Mouse (Mus musculus): ENCODE results near the gene Olfr901.
"Not testable (repeated sequence)": the region's sequence is repeated elsewhere in the genome, so short reads cannot be mapped to it uniquely, and the experiment has no call there.

The Olfr901 gene

DNA sequence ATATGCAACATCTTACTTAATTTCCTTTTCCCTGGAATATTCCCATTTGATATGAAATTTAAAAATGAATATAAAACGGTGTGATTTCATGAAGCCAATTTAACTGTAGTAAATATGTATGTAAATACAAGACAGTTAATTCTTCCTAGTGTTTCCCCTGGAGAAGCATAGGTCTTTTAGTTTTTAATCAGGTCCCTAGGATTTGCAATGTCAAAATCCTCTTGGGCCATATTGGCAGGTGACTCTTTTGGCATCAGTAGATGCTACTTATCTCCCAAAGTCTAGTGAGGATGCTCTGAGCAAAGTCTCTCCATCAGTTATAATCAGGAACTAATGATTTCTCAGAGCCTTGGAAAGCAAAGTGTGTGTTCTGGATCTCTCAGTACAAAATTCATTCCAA, at the start of gene Olfr901:
TSS of gene Olfr901 (plus strand) at position 301 of the 400 bp plus-strand sequence.
- DNase-seq (ENCODE audit: extremely low read depth, insufficient read length, low spot score) = no peak

DNA sequence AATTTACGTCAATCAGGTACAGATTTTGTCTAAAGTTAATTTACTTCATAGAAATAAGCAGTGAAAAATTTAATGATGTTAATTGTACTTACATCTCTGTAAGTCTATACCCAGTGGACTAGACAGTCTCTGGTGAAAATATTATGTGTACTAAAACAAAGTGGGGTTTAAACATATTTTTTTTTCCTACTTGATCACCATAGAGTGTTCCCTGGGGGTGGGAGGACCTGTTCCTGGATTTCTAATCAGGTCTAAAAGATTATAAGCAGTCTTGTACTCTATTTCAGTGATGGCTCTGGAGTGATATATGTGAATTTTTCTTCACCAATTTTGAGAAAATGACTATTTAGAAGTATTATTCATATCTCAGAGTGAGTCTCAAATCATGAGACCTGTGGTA, 27.9 kb upstream of the Olfr901 start, which contains the start of gene Olfr147:
TSS of gene Olfr147 (plus strand) at position 301 of the 400 bp plus-strand sequence.
- DNase-seq (ENCODE audit: extremely low read depth, insufficient read length, low spot score) = no peak

DNA sequence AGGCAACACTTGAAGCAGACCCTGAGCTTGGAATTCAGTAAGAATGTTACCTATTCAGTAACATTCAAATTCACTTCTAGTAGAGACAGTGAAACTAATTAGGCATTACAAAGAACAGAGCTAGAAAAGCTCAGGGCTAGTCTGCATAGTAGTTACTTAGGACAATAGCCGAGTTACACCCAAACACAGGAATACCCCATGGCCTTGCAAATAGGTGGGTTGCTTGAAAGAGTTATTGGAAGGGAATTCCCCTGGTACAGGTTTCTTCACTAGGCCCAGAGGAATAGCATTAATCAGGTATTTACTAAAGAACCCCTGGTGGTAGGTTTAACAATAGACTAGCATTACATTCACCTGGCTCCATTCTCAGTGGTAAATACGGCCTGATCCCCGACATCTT, 21.8 kb upstream of the Olfr901 start:
- DNase-seq (ENCODE audit: extremely low read depth, insufficient read length, low spot score) = not testable (repeated sequence)

DNA sequence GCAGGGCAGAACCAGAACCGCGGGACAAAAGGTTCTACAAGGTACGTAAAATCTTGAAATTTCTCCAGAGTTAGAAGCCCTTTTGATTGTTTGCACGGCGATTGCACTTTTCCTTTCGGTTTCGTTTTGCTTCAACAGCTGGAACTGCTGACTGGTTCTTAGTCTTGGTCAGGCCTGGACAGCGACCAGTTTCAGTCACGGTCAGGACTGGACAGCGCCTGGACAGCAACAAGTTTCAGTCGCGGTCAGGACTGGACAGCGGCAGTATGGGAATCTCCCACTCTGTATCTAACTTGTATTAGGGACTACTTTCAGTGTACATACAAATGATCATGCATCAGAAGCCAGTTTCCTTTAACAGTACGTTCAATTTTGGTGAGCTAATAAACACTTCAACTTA, 15.8 kb upstream of the Olfr901 start:
- not testable (repeated sequence) for DNase-seq (ENCODE audit: extremely low read depth, insufficient read length, low spot score)

DNA sequence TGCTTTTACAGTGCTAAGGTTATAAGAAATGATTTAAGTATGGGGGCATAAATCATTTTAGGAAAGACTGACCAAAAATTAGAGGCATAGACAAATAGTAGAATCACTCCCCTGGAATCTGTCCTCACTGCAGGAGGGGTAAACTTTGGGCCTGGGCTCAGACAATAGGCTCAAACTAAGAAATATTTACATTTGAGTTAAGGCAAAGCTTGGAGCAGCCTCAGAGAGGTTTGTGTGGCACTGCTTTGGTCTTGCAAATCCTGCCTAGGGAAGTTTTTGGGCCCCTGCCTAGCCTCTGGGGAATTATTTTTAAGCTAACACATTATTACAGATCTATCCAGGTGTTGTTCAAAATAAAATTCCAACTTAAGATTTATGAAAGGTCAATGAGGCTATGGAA, 5.5 kb upstream of the Olfr901 start:
- DNase-seq (ENCODE audit: extremely low read depth, insufficient read length, low spot score) = no peak

DNA sequence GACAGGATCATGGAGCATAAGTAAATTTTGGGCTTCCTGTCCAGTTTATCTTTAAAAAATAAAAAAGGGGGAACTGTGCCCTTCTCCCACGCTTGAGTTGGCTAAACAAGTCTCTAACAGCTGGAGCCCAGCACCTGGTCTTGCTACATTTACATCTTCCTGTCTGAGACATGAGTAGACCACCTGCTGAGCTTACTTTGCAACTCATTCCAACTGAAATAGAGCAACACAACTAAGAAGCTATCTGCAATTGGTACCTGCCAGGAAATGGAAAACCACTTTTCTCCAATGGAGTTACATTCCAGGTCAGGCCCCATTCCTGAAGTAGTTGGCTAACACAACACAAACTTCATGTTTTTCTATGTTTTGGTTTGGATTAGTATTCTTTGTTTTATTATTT, 2.2 kb upstream of the Olfr901 start:
- DNase-seq (ENCODE audit: extremely low read depth, insufficient read length, low spot score) = no peak

DNA sequence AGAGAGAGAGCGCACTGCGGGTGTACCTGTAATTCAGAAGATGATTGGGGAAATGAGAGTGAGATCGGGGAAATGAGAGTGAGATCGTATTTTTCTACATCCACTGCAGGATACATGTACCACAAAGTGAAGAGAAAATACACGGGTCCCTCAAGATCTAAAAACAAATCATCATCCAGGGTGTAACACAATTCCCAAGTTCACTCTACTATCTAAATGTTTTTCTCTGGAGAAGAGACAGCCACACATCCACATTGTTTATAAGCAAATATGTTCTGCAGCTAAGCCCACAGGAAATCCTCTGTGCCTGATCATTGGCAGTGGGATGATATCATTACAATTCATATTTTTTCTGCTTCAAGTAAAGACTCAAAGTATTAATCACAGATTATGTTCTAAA, 18.1 kb downstream of the Olfr901 start, which contains the start of gene Olfr902:
TSS of gene Olfr902 (plus strand) at position 301 of the 400 bp plus-strand sequence.
- DNase-seq (ENCODE audit: extremely low read depth, insufficient read length, low spot score) = no peak

DNA sequence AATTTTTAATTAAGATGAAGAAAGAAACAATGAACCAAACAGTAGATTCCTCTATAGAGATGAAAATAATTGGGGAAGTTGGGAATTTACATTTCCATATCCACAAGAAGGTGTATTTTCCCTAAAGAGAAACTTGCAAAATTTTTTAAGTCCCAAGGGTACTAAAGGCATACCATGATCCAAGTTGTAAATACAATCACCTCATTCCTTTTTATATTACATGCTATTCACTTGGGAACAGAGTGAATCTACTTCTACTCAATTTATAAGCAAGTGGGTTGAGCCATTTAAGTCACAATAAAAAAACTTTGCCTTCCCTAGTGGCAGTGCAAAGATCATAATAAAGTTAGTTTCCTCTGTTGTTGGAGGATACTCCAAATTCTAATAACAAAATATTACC, 33.6 kb downstream of the Olfr901 start, which contains the start of gene Olfr904:
TSS of gene Olfr904 (plus strand) at position 301 of the 400 bp plus-strand sequence.
- DNase-seq (ENCODE audit: extremely low read depth, insufficient read length, low spot score) = no peak

DNA sequence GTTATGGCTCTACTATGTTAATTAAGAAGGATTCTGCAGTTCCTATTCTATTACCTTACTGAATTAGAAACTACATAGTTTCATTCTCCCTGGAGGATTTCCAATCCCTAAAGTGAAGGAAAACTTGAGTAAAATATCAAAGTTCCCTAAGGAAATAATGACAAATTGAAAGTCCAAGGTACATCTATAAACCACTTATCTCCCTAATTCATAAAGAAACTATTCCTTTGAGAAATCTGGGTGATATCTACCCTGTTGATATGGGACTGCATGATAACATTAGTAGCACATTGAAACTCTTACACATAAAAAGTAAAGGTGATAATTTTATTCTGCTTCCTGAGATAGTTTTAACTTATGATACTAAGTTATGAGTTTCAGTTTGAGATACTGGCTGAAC, 41.6 kb downstream of the Olfr901 start, which contains the start of gene Olfr905:
TSS of gene Olfr905 (plus strand) at position 301 of the 400 bp plus-strand sequence.
- no peak for DNase-seq (ENCODE audit: extremely low read depth, insufficient read length, low spot score)

Measured in 3134 (cell line).